Mouse (Mus musculus): Measurements from ENCODE around the gene Ascc2. TPM values are rescaled to one million over a fixed set of nuclear protein-coding genes. Genes with fewer than 3 reads are reported as not detected.

Gene Ascc2
- 7.8 and 10.0 TPM in 2 replicates for polyA plus RNA-seq (2012; rRNA removed)
- polyA plus RNA-seq (2014; fragmentation: Nextera tagmentation; extraction: Ambion mirVana) = 15.0 and 17.3 TPM in 2 replicates

GRCm38 (mm10) chr11:4637534-4638234 lies at the start of gene Ascc2:
Ascc2 (plus strand) TSS chr11:4637747.
- peaks cover 4% of the 10 kb centered on the region; the same call in 1 of the 2 replicates for H3K36me3 ChIP-seq (replicated peaks; ENCODE audit: control insufficient read depth, insufficient read depth, low read depth)
- H3K27me3 ChIP-seq (ENCODE audit: control insufficient read depth, insufficient read depth, low read length) = no peaks in the 10 kb centered on the region
- TF ChIP-seq CTCF (IDR thresholded peaks at IDR 0.05; ENCODE audit: low read depth) (peak; percentile 42), EP300 (IDR thresholded peaks at IDR 0.05; ENCODE audit: low read depth) (no peak)
- peaks cover 22 to 24% of the 10 kb centered on the region in 2 experiments for H3K4me1 ChIP-seq (replicated peaks; ENCODE audit: control insufficient read depth in 2 of 2, insufficient read depth in 2 of 2, low read length in 1 of 2)
- H3K4me3 ChIP-seq (ENCODE audit: insufficient read depth in 1 of 2, low read depth in 2 of 2, low read length in 2 of 2) = peak within 1 kb of the TSS; percentile 82 to 91
- under 1% methylated on average over 35 of the region's 35 CpGs for WGBS (ENCODE audit: insufficient replicate concordance)
- peak within 1 kb of the TSS; percentile 87 for H3K4me2 ChIP-seq (ENCODE audit: low read depth)
- ATAC-seq (ENCODE audit: insufficient read depth) (peak; percentile 90), DNase-seq (ENCODE audit: low read depth in 3 of 3, low spot score in 3 of 3) (peak; percentile 86 to 89 (median 87))
- peak within 1 kb of the TSS; percentile 73 for H3K27ac ChIP-seq
- H3K9me3 ChIP-seq (ENCODE audit: control insufficient read depth, low read length) = no peaks in the 10 kb centered on the region
- H3K9ac ChIP-seq (replicated peaks) = peak within 1 kb of the TSS; percentile 82

GRCm38 (mm10) chr11:4591811-4592210 lies 45.7 kb upstream of the Ascc2 start:
- H3K4me3 ChIP-seq (ENCODE audit: insufficient read depth in 1 of 2, low read depth in 2 of 2, low read length in 2 of 2) = peak overlapping the region in 1 of 2 experiments; percentile 95; a peak in 2 of 4 replicates
- no peak for ATAC-seq (ENCODE audit: insufficient read depth)
- H3K9me3 ChIP-seq (ENCODE audit: control insufficient read depth, low read length) = no peaks in the 10 kb centered on the region
- 71% methylated on average over 4 of the region's 4 CpGs for WGBS (ENCODE audit: insufficient replicate concordance)
- H3K27me3 ChIP-seq (ENCODE audit: control insufficient read depth, insufficient read depth, low read length) = no peaks in the 10 kb centered on the region
- H3K4me2 ChIP-seq (ENCODE audit: low read depth) = peak overlapping the region; percentile 77
- peaks cover 20% of the 10 kb centered on the region in 2 experiments for H3K4me1 ChIP-seq (replicated peaks; ENCODE audit: control insufficient read depth in 2 of 2, insufficient read depth in 2 of 2, low read length in 1 of 2)
- H3K9ac ChIP-seq (replicated peaks) = peak overlapping the region; percentile 19
- peaks cover 9% of the 10 kb centered on the region for H3K36me3 ChIP-seq (replicated peaks; ENCODE audit: control insufficient read depth, insufficient read depth, low read depth)
- no peak for DNase-seq (ENCODE audit: low read depth in 3 of 3, low spot score in 3 of 3)
- TF ChIP-seq EP300 (IDR thresholded peaks at IDR 0.05; ENCODE audit: low read depth) (no peak), CTCF (IDR thresholded peaks at IDR 0.05; ENCODE audit: low read depth) (no peak)
- no peak overlapping the region for H3K27ac ChIP-seq

- Histone ChIP-seq H3K4me3 (ENCODE audit: insufficient read depth in 1 of 2, low read depth in 2 of 2, low read length in 2 of 2) (peak overlapping the region; percentile 89 to 95), H3K4me1 (replicated peaks; ENCODE audit: control insufficient read depth in 2 of 2, insufficient read depth in 2 of 2, low read length in 1 of 2) (peaks cover 20% of the 10 kb centered on the region in 2 experiments), H3K36me3 (replicated peaks; ENCODE audit: control insufficient read depth, insufficient read depth, low read depth) (no peaks in the 10 kb centered on the region; the same call in 1 of the 2 replicates), H3K27ac (peak overlapping the region; percentile 80), H3K27me3 (ENCODE audit: control insufficient read depth, insufficient read depth, low read length) (no peaks in the 10 kb centered on the region), H3K4me2 (ENCODE audit: low read depth) (peak overlapping the region; percentile 77), H3K9ac (replicated peaks) (peak overlapping the region; percentile 100), H3K9me3 (ENCODE audit: control insufficient read depth, low read length) (no peaks in the 10 kb centered on the region)
- no peak for DNase-seq (ENCODE audit: low read depth in 3 of 3, low spot score in 3 of 3)
- WGBS (ENCODE audit: insufficient replicate concordance) = 16% methylated on average over 5 of the region's 5 CpGs
- no peak for ATAC-seq (ENCODE audit: insufficient read depth)
- no peak for TF ChIP-seq EP300 (IDR thresholded peaks at IDR 0.05; ENCODE audit: low read depth)
- no peak for TF ChIP-seq CTCF (IDR thresholded peaks at IDR 0.05; ENCODE audit: low read depth)
These were observed 44.1 kb upstream of the Ascc2 start for GRCm38 (mm10) chr11:4593491-4593848.

GRCm38 (mm10) chr11:4593849-4594607 lies 43.5 kb upstream of the Ascc2 start:
- H3K36me3 ChIP-seq (replicated peaks; ENCODE audit: control insufficient read depth, insufficient read depth, low read depth) = no peaks in the 10 kb centered on the region; the same call in 1 of the 2 replicates
- TF ChIP-seq EP300 (IDR thresholded peaks at IDR 0.05; ENCODE audit: low read depth) (no peak), CTCF (IDR thresholded peaks at IDR 0.05; ENCODE audit: low read depth) (peak; percentile 30)
- under 1% methylated on average over 45 of the region's 45 CpGs for WGBS (ENCODE audit: insufficient replicate concordance)
- H3K27ac ChIP-seq = peak overlapping the region; percentile 80
- H3K27me3 ChIP-seq (ENCODE audit: control insufficient read depth, insufficient read depth, low read length) = no peaks in the 10 kb centered on the region
- H3K9ac ChIP-seq (replicated peaks) = peak overlapping the region; percentile 100
- H3K4me3 ChIP-seq (ENCODE audit: insufficient read depth in 1 of 2, low read depth in 2 of 2, low read length in 2 of 2) = peak overlapping the region; percentile 89 to 95
- H3K9me3 ChIP-seq (ENCODE audit: control insufficient read depth, low read length) = no peaks in the 10 kb centered on the region
- no peak for DNase-seq (ENCODE audit: low read depth in 3 of 3, low spot score in 3 of 3)
- ATAC-seq (ENCODE audit: insufficient read depth) = peak; percentile 82
- H3K4me2 ChIP-seq (ENCODE audit: low read depth) = peak overlapping the region; percentile 77
- H3K4me1 ChIP-seq (replicated peaks; ENCODE audit: control insufficient read depth in 2 of 2, insufficient read depth in 2 of 2, low read length in 1 of 2) = peaks cover 20% of the 10 kb centered on the region in 2 experiments

Data from liver, embryonic 14.5 days (tissue).